Mouse (Mus musculus) T-helper 2 cell (primary cell): ENCODE data around the gene Cnot11.
"Not testable (repeated sequence)": the region's sequence is repeated elsewhere in the genome, so short reads cannot be mapped to it uniquely, and the experiment has no call there.

Experiments
- in situ Hi-C: fragments of 300-600 bp; cut with MboI, MseI; formaldehyde crosslinking; loops from one replicate; pipeline ENCODE4 v1.15.1; 2025; ENCODE audit warnings: high pct_unique_total_duplicates

Gene Cnot11

GRCm38 (mm10) chr1:39577253-39577705 is 42.5 kb downstream of the Cnot11 start, which contains the start of gene Rnf149:
TSS of gene Rnf149 (minus strand) at chr1:39577405.
- in situ Hi-C loops: no loop called here

- in situ Hi-C loops: no loop called here
Observed at GRCm38 (mm10) chr1:39578446-39578845, 43.7 kb downstream of the Cnot11 start.

- in situ Hi-C loops: no loop called here
Observed at GRCm38 (mm10) chr1:39579139-39579538, 44.3 kb downstream of the Cnot11 start.

- in situ Hi-C loops: no loop called here
Observed at GRCm38 (mm10) chr1:39581215-39581614, 46.4 kb downstream of the Cnot11 start.

- in situ Hi-C loops: no loop called here
Observed at GRCm38 (mm10) chr1:39583173-39583572, 48.4 kb downstream of the Cnot11 start.

GRCm38 (mm10) chr1:39585416-39585815 is 50.6 kb downstream of the Cnot11 start:
- in situ Hi-C loops: no loop called here

GRCm38 (mm10) chr1:39590193-39590592 is 55.4 kb downstream of the Cnot11 start:
- in situ Hi-C loops: no loop called here

GRCm38 (mm10) chr1:39591557-39591956 is 56.8 kb downstream of the Cnot11 start:
- in situ Hi-C loops: not testable (repeated sequence)

GRCm38 (mm10) chr1:39592090-39592489 is 57.3 kb downstream of the Cnot11 start:
- in situ Hi-C loops: no loop called here

- in situ Hi-C loops: no loop called here
Observed at GRCm38 (mm10) chr1:39593836-39594235, 59.0 kb downstream of the Cnot11 start.
